Mouse (Mus musculus): ENCODE results near the gene Ccn2. TPM values are rescaled to one million over a fixed set of nuclear protein-coding genes. Genes with fewer than 3 reads are reported as not detected.

Ccn2 gene
- polyA plus RNA-seq, 1 experiment from 2014 or later = 1.3 TPM

- ATAC-seq (no peak), DNase-seq (no peak)
- TF ChIP-seq EP300 (IDR thresholded peaks at IDR 0.05; ENCODE audit: low read depth) (no peak), CTCF (IDR thresholded peaks at IDR 0.05; ENCODE audit: low read depth) (no peak)
- WGBS (ENCODE audit: insufficient replicate concordance) = 70% methylated on average over 7 of the region's 7 CpGs
- Histone ChIP-seq H3K9me3 (ENCODE audit: low read length) (no peaks in the 10 kb centered on the region), H3K36me3 (replicated peaks; ENCODE audit: insufficient read depth, low read length) (no peaks in the 10 kb centered on the region), H3K4me3 (ENCODE audit: low read depth, low read length) (0 out of 2 replicates have a peak overlapping the region, but pooled peaks have one; percentile 49), H3K27me3 (ENCODE audit: insufficient read depth, low read length) (peaks cover 23% of the 10 kb centered on the region), H3K4me1 (ENCODE audit: insufficient read depth) (no peaks in the 10 kb centered on the region), H3K27ac (ENCODE audit: low read depth) (no peak overlapping the region), H3K9ac (replicated peaks) (no peak overlapping the region), H3K4me2 (ENCODE audit: low read depth, low read length) (peak overlapping the region; percentile 62; the same call in 1 of the 2 replicates)
These were observed 1.7 kb downstream of the Ccn2 start for GRCm38 (mm10) chr10:24596869-24597339.

DNA sequence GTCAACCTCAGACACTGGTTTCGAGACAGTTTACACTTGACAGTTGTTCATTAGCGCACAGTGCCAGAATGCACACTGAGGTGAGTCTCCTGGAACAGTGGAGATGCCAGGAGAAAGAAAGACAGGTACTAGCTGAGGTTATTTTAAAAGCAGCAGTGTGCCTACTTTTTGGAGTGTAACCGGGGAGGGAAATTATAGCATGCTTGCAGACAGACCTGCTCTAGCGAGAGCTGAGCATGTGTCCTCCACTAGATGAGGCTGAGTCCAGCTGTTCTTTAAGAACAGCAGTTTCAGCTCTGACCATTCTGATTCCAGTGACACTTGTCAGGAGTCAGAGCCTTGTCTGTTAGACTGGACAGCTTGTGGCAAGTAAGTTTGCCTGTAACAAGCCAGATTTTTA, 2.5 kb downstream of the Ccn2 start:
- Histone ChIP-seq H3K4me1 (ENCODE audit: insufficient read depth) (no peaks in the 10 kb centered on the region), H3K9ac (replicated peaks) (no peak overlapping the region), H3K27me3 (ENCODE audit: insufficient read depth, low read length) (peaks cover 20% of the 10 kb centered on the region), H3K4me3 (ENCODE audit: low read depth, low read length) (no peak overlapping the region), H3K9me3 (ENCODE audit: low read length) (no peaks in the 10 kb centered on the region), H3K27ac (ENCODE audit: low read depth) (no peak overlapping the region), H3K4me2 (ENCODE audit: low read depth, low read length) (0 out of 2 replicates have a peak overlapping the region, but pooled peaks have one; percentile 13), H3K36me3 (replicated peaks; ENCODE audit: insufficient read depth, low read length) (no peaks in the 10 kb centered on the region)
- ATAC-seq (no peak), DNase-seq (no peak)
- 74% methylated on average over 4 of the region's 4 CpGs for WGBS (ENCODE audit: insufficient replicate concordance)
- TF ChIP-seq EP300 (IDR thresholded peaks at IDR 0.05; ENCODE audit: low read depth) (no peak), CTCF (IDR thresholded peaks at IDR 0.05; ENCODE audit: low read depth) (no peak)

DNA sequence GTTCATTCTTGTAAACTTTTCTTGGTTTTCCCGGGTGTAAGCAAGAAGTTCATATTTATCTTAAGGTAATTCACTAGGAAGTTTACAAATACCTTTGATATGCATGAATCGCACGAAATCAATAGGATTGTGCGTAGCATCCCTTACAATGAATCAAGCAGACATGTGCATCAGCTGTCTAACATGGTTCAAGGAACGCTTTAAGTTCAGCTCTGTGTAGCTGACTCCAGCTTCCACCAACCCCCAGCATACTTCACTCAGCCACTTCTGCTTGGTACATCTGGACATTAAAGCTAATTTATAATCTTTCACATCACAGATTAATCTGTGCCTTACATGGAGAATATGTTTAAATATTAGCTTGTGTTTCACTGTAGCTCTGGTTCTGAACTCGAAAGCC, 3.5 kb downstream of the Ccn2 start:
- WGBS (ENCODE audit: insufficient replicate concordance) = 90% methylated on average over 6 of the region's 6 CpGs
- no peak overlapping the region for H3K4me3 ChIP-seq (ENCODE audit: low read depth, low read length)
- ATAC-seq (no peak), DNase-seq (no peak)
- H3K36me3 ChIP-seq (replicated peaks; ENCODE audit: insufficient read depth, low read length) = no peaks in the 10 kb centered on the region
- H3K9me3 ChIP-seq (ENCODE audit: low read length) = no peaks in the 10 kb centered on the region
- H3K27me3 ChIP-seq (ENCODE audit: insufficient read depth, low read length) = peaks cover 20% of the 10 kb centered on the region
- H3K9ac ChIP-seq (replicated peaks) = no peak overlapping the region
- no peak overlapping the region for H3K4me2 ChIP-seq (ENCODE audit: low read depth, low read length)
- no peaks in the 10 kb centered on the region for H3K4me1 ChIP-seq (ENCODE audit: insufficient read depth)
- H3K27ac ChIP-seq (ENCODE audit: low read depth) = no peak overlapping the region
- no peak for TF ChIP-seq CTCF (IDR thresholded peaks at IDR 0.05; ENCODE audit: low read depth)
- TF ChIP-seq EP300 (IDR thresholded peaks at IDR 0.05; ENCODE audit: low read depth) = no peak

DNA sequence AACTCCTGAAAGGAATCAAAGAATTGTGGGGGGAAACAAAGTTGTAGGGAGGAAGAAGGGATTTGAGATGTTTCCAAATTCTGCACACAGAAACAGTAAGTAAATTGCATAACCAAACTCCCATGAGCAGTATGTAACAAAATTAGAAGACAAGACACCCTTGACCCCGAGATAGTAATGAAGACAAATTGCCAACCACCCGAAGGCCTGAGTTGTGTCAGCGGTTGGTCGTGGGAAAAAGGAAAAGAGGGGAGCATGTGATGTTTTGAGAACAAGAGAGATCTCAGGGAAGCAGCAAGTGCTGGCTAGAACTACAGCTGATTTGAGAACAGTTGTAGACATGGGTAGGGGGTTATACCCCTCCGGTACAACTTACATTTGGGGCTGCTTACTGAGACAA, 4.6 kb downstream of the Ccn2 start:
- WGBS (ENCODE audit: insufficient replicate concordance) = 66% methylated on average over 5 of the region's 5 CpGs

DNA sequence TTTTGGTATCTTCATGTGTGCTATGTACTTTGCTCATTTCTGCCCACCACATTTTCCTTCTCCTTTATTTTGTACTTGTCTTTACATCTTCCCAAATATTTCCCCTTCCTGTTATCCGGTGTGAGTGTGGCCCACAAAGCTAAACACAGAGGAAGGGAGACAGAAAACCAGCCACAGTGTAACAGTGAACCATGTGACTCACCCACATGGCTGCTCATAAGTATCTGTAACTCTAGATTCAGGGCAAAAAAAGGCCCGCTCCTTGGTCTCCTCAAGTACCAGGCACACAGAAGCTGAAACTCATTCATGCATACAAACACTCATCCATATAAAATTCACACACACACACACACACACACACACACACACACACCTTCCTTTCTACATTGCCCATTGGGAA, 7.8 kb downstream of the Ccn2 start:
- Histone ChIP-seq H3K4me3 (ENCODE audit: low read depth, low read length) (no peak overlapping the region), H3K4me2 (ENCODE audit: low read depth, low read length) (no peak overlapping the region), H3K9ac (replicated peaks) (no peak overlapping the region), H3K9me3 (ENCODE audit: low read length) (no peaks in the 10 kb centered on the region), H3K4me1 (ENCODE audit: insufficient read depth) (no peaks in the 10 kb centered on the region), H3K27me3 (ENCODE audit: insufficient read depth, low read length) (no peaks in the 10 kb centered on the region), H3K27ac (ENCODE audit: low read depth) (no peak overlapping the region), H3K36me3 (replicated peaks; ENCODE audit: insufficient read depth, low read length) (no peaks in the 10 kb centered on the region)
- TF ChIP-seq EP300 (IDR thresholded peaks at IDR 0.05; ENCODE audit: low read depth) (no peak), CTCF (IDR thresholded peaks at IDR 0.05; ENCODE audit: low read depth) (no peak)
- no peak for ATAC-seq
- DNase-seq = no peak
- WGBS (ENCODE audit: insufficient replicate concordance) = 51% methylated on average over 2 of the region's 2 CpGs

More for the DNA sequence above, 4.6 kb downstream of the Ccn2 start:
- Histone ChIP-seq H3K9ac (replicated peaks) (no peak overlapping the region), H3K4me2 (ENCODE audit: low read depth, low read length) (no peak overlapping the region), H3K4me3 (ENCODE audit: low read depth, low read length) (no peak overlapping the region), H3K4me1 (ENCODE audit: insufficient read depth) (no peaks in the 10 kb centered on the region), H3K9me3 (ENCODE audit: low read length) (no peaks in the 10 kb centered on the region), H3K27me3 (ENCODE audit: insufficient read depth, low read length) (peaks cover 18% of the 10 kb centered on the region), H3K36me3 (replicated peaks; ENCODE audit: insufficient read depth, low read length) (no peaks in the 10 kb centered on the region), H3K27ac (ENCODE audit: low read depth) (no peak overlapping the region)
- no peak for ATAC-seq
- DNase-seq = no peak
- TF ChIP-seq EP300 (IDR thresholded peaks at IDR 0.05; ENCODE audit: low read depth) (no peak), CTCF (IDR thresholded peaks at IDR 0.05; ENCODE audit: low read depth) (no peak)

DNA sequence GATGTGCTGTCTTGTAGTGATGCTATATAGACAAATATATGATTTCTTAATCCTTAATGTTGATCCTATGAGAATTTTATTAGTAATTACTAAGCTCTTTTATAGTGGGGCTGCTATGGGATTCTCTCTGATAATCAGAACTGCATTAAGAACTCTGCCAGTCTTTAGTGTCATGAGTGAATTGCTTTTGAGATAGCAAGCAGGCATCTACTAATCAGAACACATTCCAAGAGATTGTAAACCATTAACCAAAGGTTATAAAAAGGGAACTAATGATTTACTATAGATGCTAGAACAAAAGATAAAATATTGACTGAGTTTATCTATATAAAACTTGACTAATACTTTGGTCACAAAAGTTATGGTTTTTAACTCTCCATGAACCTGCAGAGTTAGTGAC, 8.5 kb downstream of the Ccn2 start:
- TF ChIP-seq CTCF (IDR thresholded peaks at IDR 0.05; ENCODE audit: low read depth) (no peak), EP300 (IDR thresholded peaks at IDR 0.05; ENCODE audit: low read depth) (no peak)
- DNase-seq (no peak), ATAC-seq (no peak)
- Histone ChIP-seq H3K27ac (ENCODE audit: low read depth) (no peak overlapping the region), H3K9me3 (ENCODE audit: low read length) (no peaks in the 10 kb centered on the region), H3K36me3 (replicated peaks; ENCODE audit: insufficient read depth, low read length) (no peaks in the 10 kb centered on the region), H3K9ac (replicated peaks) (no peak overlapping the region), H3K4me2 (ENCODE audit: low read depth, low read length) (no peak overlapping the region), H3K4me1 (ENCODE audit: insufficient read depth) (no peaks in the 10 kb centered on the region), H3K4me3 (ENCODE audit: low read depth, low read length) (no peak overlapping the region), H3K27me3 (ENCODE audit: insufficient read depth, low read length) (no peaks in the 10 kb centered on the region)

DNA sequence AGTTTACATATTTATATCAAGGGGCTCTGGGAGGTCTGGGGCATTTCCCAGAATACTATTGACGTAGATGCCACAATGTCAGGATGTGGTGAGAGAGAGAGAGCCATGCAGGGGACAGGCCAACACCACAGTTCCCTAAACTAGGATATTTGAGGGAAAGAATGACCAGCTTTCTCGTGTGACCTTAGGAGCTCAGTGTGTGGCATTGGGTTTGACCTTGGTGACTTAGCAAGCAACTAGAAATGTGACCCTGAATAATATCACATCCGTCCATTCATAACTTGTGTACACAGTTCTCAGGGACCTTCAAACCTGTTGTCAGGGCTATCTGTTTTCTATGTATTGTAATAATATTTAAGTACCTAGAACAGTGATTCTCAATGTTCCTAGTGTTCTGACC, 13.9 kb downstream of the Ccn2 start:
- 60% methylated on average over 3 of the region's 3 CpGs for WGBS (ENCODE audit: insufficient replicate concordance)
- Histone ChIP-seq H3K9me3 (ENCODE audit: low read length) (no peaks in the 10 kb centered on the region), H3K4me1 (ENCODE audit: insufficient read depth) (no peaks in the 10 kb centered on the region), H3K36me3 (replicated peaks; ENCODE audit: insufficient read depth, low read length) (no peaks in the 10 kb centered on the region), H3K27me3 (ENCODE audit: insufficient read depth, low read length) (no peaks in the 10 kb centered on the region), H3K27ac (ENCODE audit: low read depth) (no peak overlapping the region), H3K9ac (replicated peaks) (no peak overlapping the region), H3K4me3 (ENCODE audit: low read depth, low read length) (no peak overlapping the region), H3K4me2 (ENCODE audit: low read depth, low read length) (no peak overlapping the region)
- no peak for ATAC-seq
- no peak for DNase-seq
- TF ChIP-seq EP300 (IDR thresholded peaks at IDR 0.05; ENCODE audit: low read depth) (no peak), CTCF (IDR thresholded peaks at IDR 0.05; ENCODE audit: low read depth) (no peak)
